Mouse (Mus musculus): ENCODE results near the gene Tespa1.
"Not testable (repeated sequence)": the region's sequence is repeated elsewhere in the genome, so short reads cannot be mapped to it uniquely, and the experiment has no call there.

Tespa1 gene

DNA sequence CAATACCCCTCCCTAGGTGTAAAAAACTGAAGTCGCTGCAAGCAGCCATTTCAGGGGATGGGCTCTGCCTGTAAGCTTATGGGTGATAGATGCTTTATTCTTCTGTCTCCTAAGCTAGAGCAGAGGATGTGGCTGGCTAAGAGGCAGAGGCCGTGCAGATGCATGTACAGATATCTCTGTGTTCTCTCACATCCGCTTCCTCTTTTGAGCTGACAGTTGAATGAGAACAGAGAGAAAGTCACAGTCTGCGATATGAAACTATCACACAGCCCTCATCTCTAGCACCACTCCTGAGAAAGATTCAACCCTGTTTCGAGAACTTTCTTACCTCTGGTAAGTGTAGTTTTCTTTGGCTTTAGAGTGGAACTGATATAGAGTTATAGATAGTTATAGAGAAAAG is at the start of gene Tespa1:
TSS of gene Tespa1 (plus strand) at position 234 of the 400 bp plus-strand sequence.
- DNase-seq, result no peak

DNA sequence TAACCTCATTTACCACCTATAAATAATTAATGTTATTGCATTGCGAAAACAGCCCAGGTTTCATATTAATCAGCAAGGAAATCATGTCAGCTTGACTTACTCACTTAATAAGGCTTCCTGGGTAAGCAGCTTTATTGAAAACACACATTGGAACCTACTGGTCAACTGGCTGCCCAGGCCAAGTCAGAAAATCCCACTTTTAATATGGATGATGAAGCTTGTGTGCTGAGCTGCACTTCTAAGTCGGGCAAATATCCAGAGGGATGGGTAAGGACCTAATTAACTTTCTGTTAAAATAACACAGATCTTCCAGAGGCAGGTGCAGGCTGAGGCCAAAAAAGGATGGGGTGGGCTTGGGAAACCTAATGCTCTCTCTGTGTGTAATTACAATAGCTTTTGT is 46.9 kb upstream of the Tespa1 start:
- DNase-seq, result no peak

DNA sequence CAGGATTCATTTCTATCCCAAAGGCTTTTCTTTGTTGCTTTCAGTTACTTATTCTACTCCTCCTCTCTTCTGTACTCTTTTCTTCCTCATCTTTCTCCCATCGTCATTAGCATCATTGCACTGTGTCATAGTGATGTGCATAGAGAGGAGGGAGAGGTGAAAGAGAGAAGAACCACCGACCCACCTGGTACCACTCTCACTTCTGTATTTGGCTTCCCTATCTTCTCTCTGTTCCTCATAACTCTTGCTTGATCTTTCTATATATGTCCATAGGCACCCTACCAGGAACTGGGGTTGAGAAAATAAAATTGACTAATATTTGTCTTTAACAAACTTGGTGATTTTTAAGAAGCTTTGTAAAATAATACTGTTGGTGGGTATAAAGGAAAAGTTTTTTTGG is 46.2 kb upstream of the Tespa1 start:
- DNase-seq, result no peak

DNA sequence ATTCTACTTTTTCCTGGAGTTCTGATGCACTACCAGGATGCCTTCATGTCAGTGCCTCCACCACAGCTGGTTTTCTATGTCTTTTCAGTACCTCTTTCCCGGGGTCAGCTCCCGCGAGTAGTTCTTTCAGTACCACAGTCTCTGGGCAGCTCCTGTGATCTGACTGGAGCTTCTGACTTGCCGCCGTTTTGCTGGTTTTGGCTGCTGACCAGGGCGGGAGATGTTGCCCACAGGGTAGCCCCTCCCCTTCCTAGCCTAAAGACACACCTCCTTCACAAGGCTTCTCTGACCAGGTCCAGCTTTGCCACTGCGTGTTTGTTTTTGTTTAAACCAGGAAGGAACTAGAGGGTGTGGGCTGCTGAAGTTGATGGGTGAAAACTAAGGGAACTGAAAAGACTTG is 42.6 kb upstream of the Tespa1 start, which contains the start of gene Neurod4:
TSS of gene Neurod4 (minus strand) at position 175 of the 400 bp plus-strand sequence.
- DNase-seq, result peak; percentile 14 to 29

DNA sequence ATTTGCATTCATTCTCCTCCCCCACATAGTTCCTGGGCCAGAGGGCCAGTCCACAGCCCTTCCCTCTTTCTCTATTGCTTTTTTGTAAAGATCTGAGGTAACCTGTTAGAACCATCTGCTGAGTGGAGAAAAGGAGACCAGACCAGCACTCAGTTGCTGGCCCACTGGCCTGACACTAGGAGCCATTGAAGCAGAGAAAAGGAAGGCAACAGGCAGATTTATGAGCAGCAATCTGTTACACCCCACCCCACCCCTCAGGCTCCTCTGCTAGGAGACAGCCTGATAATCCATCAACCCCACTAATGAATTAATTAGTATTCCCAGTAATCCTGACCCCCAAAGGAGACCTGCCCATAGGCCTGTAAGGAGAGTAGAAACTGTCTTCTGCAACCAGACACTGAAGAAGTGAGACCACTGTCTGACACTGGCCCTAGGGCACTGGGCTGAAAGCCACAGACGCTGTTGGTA is 40.7 kb upstream of the Tespa1 start:
- DNase-seq, result no peak

DNA sequence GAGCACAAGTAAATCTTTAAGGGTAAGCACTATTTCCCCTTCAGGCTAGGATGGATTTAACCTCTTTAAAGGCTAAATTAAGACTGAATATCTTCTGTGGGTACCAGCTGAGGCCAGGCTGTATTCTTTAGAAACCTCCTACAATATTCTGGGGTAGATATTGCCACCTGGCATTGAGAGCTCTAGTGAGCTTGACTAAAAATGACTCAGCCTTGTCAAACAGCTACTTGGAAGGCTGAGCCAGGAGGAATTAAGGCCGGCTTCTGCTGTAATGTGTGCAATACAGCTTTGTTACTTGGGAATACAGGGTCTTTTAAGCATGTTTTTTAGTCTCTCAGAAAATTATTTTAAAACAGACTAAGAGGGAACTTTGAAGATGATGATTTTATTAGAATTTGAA is 35.5 kb upstream of the Tespa1 start:
- no peak for DNase-seq

DNA sequence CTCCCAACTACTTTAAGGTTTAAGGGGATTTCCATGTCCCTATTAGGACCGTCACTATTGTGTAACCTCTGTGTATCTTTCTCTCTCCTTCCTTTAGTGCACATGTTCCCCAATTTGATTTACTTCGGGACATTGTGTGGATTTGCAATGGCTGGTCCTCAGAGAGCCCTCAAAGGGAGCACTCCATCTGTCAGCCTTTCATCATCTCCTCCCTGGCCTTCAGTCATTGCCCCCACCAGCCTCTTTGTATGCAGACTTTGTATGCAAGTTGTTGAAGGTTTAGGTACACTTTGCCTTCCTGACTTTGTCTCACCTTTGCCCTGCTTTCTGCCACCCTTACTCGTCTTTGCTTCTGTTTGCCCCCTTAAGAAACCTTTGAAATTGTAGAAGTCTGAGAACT is 34.7 kb upstream of the Tespa1 start:
- DNase-seq, result no peak

DNA sequence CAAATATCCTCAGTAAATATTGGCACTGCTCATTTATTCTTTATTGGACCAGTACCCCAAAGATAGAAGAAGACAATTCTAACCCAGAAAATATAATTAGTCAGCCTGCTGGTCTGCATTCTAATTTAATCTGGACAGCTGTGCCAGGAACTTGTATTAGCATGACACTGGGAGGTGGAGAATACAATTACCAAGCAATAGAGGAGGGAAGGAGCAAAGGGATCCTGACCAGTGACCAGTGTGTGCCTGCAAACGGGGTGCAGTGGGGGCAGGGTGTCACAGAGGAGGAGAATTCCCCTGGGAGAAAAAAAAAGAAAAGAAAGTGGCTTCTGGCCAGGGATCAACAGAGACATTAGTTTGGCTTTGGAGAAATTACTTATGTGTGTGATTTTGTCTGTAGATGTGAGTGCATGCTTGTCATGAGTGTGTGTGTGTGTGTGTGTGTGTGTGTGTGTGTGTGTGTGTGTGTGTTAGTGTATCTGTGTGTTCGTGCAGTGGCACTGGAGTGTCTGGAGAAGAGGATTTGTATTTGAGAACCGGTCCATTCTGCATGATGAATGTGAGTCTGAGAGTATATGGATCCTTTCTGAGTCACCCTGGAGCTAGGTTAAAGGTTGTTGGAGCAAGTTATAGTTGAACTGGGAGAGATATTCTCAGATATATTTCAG is 28.8 kb upstream of the Tespa1 start:
- no peak for DNase-seq

DNA sequence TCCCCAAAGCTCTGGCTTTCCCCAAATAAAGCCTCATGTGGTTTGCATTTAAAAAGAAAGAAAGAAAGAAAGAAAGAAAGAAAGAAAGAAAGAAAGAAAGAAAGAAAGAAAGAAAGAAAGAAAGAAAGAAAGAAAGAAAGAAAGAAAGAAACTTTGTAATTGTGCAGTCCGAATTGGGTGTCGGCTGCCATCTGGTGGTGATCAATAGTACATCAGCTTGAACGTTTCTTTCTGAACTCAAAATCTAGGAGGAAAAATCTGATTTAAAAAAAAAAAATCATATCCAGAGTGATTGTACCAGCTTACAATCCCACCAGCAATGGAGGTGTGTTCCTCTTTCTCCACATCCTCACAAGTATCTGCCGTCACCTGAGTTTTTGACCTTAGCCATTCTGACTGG is 23.9 kb upstream of the Tespa1 start:
- peak; percentile 12 to 49 for DNase-seq

DNA sequence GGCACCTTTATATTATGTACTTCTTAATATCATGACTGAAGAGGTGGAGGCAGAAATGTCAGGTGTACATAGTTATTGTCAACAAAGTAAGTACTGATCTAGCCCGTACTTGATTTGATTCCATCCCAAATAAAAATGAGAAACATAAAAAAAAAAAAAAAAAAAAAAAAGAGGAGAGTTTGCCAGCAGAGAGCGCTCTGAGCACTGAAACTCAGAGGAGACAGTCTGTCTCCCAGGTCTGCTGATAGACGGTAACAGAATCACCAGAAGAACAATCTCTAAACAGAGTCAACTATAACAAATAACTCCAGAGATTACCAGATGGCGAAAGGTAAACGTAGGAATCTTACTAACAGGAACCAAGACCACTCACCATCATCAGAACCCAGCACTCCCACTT is 18.5 kb upstream of the Tespa1 start:
- DNase-seq, result not testable (repeated sequence)

DNA sequence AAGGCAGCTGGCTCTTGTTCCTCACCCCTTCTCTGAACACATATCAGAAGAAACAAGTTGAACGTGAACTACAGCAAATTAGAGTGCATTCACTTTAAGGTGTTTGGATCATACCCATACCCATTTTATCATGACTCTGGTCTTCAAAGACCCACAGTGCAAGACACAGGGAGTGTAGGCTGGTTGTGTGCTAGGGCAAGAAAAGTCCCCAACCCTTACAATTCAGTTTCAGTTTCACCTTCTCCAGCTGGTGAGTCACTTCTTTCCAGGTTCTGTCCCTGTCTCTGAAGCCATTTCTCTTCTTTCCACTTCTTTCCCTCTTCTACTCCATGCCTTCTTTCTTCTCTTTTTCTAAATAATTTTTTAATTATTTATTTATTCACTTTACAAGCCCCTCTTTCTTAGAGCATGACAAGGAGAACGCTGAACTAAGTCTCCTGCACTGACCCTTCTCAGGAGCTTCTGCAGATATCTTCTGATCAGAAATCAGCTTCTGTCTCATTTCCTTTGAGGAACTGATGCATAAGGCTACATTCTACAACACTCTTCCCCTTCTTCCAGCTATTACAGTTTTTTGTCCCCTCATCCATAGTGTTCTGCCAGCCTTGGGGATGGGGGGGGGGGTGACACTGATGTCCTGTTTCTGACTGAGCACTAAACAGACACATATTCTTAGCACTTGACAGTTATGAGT is 11.0 kb upstream of the Tespa1 start:
- DNase-seq, result no peak

DNA sequence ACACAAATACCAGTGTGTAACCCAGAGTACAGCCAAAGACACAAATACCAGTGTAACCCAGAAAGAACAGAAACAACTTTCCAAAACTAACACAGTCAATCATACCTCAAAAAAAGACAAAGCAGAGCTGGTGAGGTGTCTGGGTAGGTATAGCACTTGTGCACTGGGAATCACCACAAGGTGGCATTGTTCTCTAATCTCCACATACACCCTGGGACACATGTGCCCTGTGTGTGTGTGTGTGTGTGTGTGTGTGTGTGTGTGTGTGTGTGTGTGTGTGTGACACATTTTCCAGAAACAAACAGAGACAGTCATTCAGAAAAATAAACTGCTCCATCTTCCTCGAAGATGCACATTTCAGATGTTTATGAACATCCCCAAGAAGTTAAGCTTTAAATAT is 9.1 kb upstream of the Tespa1 start:
- no peak for DNase-seq

DNA sequence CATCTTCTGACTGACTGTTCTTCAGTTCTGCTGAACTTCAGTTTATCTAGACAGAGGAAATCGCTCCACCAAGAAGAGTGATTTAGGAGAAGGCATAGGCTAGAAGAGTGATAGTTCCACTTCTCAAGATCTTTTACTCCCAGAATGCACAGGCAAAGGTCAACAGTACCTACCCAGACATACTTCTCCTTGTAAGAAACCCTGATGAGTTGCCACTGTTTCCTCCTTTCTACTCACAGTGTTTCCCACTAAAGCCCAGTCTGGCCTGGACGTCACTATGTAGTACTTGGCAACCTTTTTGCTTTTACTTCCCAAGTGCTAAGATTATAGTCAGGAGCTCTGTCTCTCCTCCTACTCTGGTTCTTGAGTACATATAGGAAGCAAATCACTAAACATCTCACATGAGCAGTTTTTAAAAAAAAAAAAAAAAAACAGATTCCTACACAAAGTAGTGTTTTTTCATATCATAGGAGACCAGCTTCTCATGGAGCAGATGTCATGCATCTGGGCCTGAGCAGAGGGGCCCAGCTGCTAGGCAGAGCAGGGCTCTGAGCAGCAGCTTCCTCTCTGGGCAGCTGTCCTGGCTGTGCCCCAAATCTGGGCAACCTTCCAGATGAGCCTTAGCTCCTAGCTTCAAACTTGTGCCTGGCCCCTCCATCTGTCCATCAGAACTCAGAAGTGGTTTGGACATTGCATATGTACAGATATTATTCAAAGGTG is 8.4 kb upstream of the Tespa1 start:
- peak in 1 of 2 experiments; percentile 11 for DNase-seq

DNA sequence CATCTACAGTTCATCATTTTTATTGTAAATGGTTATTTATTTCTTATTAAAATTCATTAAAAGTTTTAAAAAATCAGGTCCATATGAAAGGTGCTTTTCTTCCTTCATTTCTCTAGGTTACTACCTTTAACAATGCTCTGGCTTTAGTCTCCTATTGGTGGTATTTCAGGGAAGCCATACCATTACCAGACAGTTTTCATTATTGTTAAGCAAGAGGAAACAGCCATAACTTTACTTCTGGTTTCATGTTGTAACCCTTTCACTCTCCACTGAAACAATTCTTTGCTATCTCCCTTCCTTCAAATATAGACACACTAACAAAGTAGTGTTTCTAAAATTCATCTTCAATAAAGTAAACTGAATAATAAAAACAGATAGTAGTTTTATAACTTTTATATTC is 6.8 kb upstream of the Tespa1 start:
- DNase-seq, result no peak

DNA sequence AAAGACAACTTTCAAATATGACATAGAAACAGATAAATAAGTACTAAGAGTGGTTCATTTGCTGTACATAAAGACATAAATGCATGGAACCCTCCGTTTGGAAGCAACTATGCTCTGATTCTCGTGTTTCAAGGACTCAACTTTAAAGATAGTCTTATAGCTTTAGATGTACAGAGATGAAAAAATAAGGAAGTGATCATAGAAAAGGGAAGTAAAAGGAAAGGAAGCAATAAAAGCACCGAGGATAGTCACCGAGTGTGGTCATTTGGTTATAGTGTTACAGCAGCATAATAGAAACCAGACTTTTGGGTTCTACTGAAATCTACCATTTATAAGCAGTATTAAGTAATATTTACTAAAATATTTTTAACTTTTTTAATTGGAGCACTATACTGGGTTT is 4.0 kb upstream of the Tespa1 start:
- DNase-seq, result no peak

DNA sequence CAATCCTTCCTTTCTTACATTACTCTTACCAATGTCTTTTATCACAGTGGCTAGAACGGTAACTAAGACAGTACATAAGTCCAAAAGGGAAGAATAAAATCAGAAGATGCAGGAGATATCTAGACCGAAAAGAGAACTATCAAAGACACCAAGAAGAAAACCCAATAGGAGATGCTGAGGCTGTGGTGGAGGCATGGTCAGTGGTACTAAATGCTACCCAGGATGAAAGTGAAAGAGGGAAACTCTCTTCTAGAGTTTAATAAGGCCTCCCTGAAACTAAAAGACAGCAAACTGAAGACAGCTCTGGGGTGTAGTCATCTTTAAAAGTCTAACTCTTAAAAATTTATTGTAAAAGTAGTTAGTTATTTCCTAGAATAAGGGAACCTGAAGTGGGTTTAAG is 2.0 kb upstream of the Tespa1 start:
- DNase-seq, result no peak

DNA sequence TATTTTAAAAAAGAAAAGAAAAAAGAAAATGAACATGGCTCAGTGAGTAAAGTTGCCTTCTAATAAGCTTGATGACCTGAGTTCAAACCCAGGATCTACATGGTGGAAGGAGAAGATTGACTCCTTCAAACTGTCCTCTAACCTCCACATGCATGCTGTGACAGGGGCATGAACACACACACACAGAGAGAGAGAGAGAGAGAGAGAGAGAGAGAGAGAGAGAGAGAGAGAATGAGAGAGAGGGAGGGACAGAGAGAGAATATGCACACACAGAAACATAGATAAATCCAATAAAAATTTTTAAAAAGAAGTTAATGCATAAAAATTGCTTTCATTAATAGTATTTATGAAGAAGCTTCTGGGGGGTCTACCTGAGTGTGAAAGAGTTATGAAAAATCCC is 608 bp upstream of the Tespa1 start:
- no peak for DNase-seq

DNA sequence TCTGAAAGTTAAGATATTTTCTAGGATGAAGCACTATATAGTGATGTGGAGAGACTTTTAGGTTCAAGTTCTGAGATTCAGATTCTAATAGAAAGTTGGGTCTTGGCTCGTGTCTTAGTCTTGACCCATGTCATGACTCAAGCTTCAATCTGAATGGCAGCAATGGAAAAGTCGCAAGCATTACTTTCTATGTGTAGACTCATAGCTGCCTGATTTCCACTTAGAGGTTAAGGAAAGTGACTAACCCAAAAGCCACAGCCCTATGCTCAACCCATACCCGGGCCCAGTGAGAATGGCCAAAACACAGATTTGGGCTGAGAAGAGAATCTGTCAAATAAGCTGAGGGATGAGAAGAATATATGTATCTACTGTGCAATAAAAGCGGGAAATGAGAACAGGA is 1.6 kb downstream of the Tespa1 start:
- no peak for DNase-seq

DNA sequence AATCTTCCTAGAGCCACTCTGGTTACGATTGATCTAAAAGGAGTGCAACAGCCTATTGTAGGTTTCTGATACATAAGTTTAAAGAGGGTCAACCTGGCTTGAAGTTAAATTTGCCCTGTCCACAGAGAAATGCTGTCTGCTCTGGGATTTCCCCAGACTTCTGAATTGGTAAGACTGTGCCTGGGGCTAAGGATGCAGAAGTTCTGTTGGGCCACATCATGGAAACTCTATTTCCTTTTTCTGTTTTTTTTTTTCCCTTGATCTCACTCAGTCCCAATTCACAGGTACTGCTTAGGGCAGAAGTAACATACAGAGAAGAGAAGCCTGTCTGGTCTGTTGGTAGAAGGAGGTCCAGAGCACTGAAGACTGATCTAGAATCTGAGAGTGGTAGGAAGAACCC is 8.0 kb downstream of the Tespa1 start:
- no peak for DNase-seq

DNA sequence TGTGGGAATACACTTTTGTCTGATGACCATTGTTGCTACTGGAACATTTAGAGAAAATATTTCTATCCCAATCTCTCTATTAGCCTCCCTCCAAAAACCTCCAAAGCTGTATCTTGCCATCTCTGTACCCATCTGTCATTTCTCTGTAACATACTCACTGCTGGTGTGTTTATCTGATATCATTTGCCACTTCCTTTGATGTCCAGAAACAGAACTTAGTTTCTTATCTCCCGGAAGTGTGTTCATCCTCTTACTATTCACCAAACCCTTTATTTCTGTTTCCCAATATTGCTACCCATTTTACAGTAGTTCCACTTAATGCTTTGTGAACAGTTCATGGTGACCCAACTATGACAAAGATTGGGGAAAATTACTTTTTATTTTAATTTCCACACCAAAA is 13.7 kb downstream of the Tespa1 start:
- no peak for DNase-seq

DNA sequence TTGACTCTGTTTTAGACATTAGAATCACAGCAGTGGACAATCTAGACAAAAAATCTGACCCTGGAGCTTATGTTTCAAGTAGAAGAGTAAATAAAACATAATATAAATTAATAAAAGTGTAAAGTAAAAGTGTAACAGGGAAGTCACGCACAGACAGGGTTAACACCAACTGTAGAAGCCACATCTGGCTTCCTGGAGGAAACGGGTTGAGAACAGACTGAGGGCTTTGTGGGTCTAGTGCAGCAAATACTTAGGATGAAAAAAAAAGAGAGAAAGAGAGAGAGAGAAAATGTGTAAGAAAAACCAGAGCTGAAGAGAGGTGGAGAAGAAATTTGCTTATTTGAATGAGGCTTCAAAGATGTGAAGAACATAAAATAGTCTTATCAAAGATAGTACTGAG is 14.9 kb downstream of the Tespa1 start:
- no peak for DNase-seq

DNA sequence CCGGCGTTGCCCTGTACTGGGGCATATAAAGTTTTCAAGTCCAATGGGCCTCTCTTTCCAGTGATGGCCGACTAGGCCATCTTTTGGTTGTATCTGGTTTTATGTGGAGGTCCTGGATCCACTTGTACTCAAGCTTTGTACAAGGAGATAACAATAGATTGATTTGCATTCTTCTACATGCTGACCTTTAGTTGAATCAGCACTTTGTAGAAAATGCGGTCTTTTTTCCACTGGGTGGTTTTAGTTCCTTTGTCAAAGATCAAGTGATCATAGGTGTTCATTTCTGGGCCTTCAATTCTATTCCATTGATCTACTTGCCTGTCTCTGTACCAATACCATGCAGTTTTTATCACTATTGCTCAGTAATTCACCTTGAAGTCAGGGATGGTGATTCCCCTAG is 17.4 kb downstream of the Tespa1 start:
- DNase-seq, result not testable (repeated sequence)

DNA sequence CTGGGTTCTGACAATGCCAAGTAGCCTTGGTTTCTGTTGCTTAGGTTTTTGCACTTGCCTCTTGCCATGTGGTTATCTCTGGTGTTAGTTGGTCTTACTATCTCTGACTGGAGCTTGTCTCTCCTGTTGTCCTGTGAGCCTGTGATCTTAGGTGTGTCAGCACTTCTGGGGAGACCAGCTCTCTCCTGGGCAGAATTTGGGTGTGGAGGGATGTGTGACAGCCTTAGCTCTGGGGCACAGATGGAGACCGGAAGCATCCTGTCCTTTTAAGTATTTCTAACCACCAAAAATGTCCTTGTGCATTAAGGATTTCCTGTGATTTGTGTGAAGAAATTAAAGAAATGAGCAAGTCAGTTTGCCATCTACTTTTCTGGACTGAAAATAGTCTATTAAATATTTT is 21.4 kb downstream of the Tespa1 start:
- no peak for DNase-seq

All from cerebellum, postnatal 25 days (tissue).